12 mouse cellular contexts compared by ENCODE assay signal in the genomic region with DNA sequence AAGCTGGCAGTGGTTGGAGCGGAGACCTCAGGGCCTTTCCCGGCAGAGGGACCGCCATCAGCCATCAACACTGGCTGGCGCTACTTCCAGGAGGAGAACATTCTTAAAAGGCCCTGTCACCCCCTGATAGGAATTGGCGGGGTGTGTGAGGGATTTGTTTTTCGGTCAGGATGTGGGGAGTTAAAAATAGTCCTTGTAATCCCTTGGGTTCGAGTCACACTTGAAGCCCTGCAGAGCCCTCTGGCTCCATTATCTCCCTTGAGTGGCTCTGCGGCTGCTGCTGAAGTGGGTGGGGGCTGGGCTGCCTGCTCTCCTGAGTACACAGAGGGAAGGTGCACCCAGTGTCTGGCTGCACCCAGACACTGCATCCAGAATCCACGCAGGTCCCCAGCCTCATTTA. TPM values are rescaled to one million over a fixed set of nuclear protein-coding genes. Genes with fewer than 3 reads are reported as not detected.
A peak's percentile ranks its signal among the peaks of the same experiment; 100 is the strongest.
DNase-seq lines count a peak whose midpoint lies in the region; ATAC-seq lines count a peak whose summit lies in the region.
"Had no signal": no experiment of that assay in that cellular context is flagged by ENCODE, and none has a peak within 500 bp of the region (broad histone marks: within the 10 kb centered on the region; RNA-seq: fewer than 3 reads in every experiment).

No protein-coding gene starts in this region.

- H3K27me3 ChIP-seq in limb, embryonic 12.5 days, result peaks cover 50% of the 10 kb centered on the region

- ATAC-seq in limb, embryonic 12.5 days (ENCODE audit: insufficient number of reproducible peaks, insufficient read depth, low FRiP score, low TSS enrichment, low read depth), result no peak

- peak; percentile 37 for DNase-seq in adrenal gland, postnatal 14 days
- DNase-seq in adrenal gland, postnatal 36 days, result no peak
- DNase-seq in spleen, postnatal 36 days (ENCODE audit: low spot score in 2 of 2), result peak; percentile 22 to 26
- DNase-seq in spleen, postnatal 14 days (ENCODE audit: low spot score in 2 of 2), result no peak
- no peak for DNase-seq in cerebellum, adult 18-20 months
- no peak for DNase-seq in ovary, postnatal 10 days (ENCODE audit: low spot score)
- DNase-seq in cerebellum, adult 9-10 months, result no peak
- DNase-seq: cerebellum, postnatal 14 days; gastrocnemius, postnatal 14 days; right cerebral cortex, adult 18-20 months; thymus, postnatal 4 days had no signal

- no peak overlapping the region for H3K4me3 ChIP-seq in limb, embryonic 12.5 days (replicated peaks)

- no peaks in the 10 kb centered on the region for H3K9me3 ChIP-seq in limb, embryonic 12.5 days

- no peaks in the 10 kb centered on the region for H3K36me3 ChIP-seq in limb, embryonic 12.5 days

- H3K9ac ChIP-seq in limb, embryonic 12.5 days (replicated peaks), result 0 out of 2 replicates have a peak overlapping the region, but pooled peaks have one; percentile 18

- WGBS in limb, embryonic 12.5 days, result 48% methylated on average over 9 of the region's 9 CpGs

- no peak overlapping the region for H3K4me2 ChIP-seq in limb, embryonic 12.5 days

- peaks cover 34% of the 10 kb centered on the region for H3K4me1 ChIP-seq in limb, embryonic 12.5 days (replicated peaks)

- H3K27ac ChIP-seq in limb, embryonic 12.5 days, result no peak overlapping the region

RNA-seq across cellular contexts. Expression of gene Dab2ip, which starts 30.3 kb away (rescaled TPM):
- total RNA-seq in adrenal gland, postnatal 14 days (2021), result 69.6 and 73.3 TPM in 2 replicates
- total RNA-seq in adrenal gland, postnatal 36 days (2021), result 100 to 1,000 TPM in 1 of 2 experiments, 10 to 100 TPM in 1; 65.0 to 103 TPM
- 65.7 and 72.3 TPM in 2 replicates for polyA plus RNA-seq in limb, embryonic 12.5 days (2016; fragmentation: Nextera tagmentation; extraction: Ambion mirVana)

Comparison
In these comparisons a context has a peak if more than half of its experiments do, and no peak if none do; other contexts are left out.
1. DNase-seq: peak in adrenal gland, postnatal 14 days (single experiment) and spleen, postnatal 36 days (2 of 2); none in adrenal gland, postnatal 36 days (0 of 2), spleen, postnatal 14 days (0 of 2), cerebellum, adult 18-20 months (0 of 2), ovary, postnatal 10 days (single experiment) and cerebellum, adult 9-10 months (single experiment).